Mouse (Mus musculus): Measurements from ENCODE around the gene Ubxn4. TPM values are rescaled to one million over a fixed set of nuclear protein-coding genes. Genes with fewer than 3 reads are reported as not detected.

Gene Ubxn4
- polyA plus RNA-seq, 1 experiment from 2014 or later: 62.0 TPM

DNA sequence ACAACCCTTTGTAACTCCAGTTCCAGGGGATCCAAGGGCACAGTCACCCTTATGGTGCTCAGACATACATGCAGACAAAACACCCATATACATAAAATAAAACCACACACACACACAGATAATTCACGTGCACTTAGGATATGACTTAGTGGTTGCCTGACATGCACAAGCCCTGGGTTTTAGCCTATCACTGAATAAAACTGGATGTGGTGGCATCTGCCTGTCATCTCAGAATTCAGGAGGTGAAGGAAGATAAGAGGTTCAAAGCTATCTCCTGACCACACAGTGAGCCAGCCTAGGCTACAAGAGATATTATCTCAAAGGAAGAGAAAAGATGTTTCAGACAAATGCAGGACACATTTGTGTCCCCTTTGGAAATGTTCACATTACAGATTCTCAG lies 83.4 kb downstream of the Ubxn4 start:
- Histone ChIP-seq H3K27me3 (replicated peaks; ENCODE audit: control insufficient read depth, insufficient read depth, low read length) (no peaks in the 10 kb centered on the region), H3K9ac (ENCODE audit: low read length) (no peak overlapping the region), H3K36me3 (ENCODE audit: control insufficient read depth, insufficient read depth, low read length) (peaks cover 19% of the 10 kb centered on the region), H3K4me2 (ENCODE audit: low read length) (no peak overlapping the region), H3K9me3 (replicated peaks; ENCODE audit: control insufficient read depth, low read length) (no peaks in the 10 kb centered on the region), H3K27ac (ENCODE audit: low read depth, low read length) (no peak overlapping the region), H3K4me3 (ENCODE audit: low read depth, low read length) (no peak overlapping the region), H3K4me1 (ENCODE audit: control insufficient read depth, insufficient read depth, low read length) (no peaks in the 10 kb centered on the region)
- DNase-seq (ENCODE audit: low spot score) (no peak), ATAC-seq (no peak)
- WGBS: 87% methylated on average over 1 of the region's 1 CpGs

DNA sequence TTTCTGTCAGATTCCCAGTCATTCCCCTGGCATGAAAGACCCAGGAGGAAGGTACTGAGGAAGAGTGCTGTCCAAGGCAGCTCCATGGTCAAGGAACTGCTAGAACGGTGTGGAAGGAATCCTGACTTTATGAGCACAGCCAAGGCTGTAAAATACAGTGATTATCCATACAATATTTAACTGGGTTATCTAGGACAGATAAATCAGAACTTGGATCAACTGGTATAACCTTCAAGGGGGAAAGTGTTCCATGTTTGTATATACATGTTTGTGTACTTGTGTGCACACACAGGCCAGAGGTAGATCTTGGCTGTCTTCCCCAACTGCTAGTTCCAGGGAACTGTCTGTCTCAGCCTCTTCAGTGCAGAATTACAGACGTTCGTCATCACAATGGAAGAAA lies 84.5 kb downstream of the Ubxn4 start, which contains the start of gene Lct:
Lct (minus strand) TSS at position 101 of the 400 bp plus-strand sequence.
- Histone ChIP-seq H3K36me3 (ENCODE audit: control insufficient read depth, insufficient read depth, low read length) (peaks cover 30% of the 10 kb centered on the region), H3K9ac (ENCODE audit: low read length) (no peak within 1 kb of the TSS), H3K9me3 (replicated peaks; ENCODE audit: control insufficient read depth, low read length) (no peaks in the 10 kb centered on the region), H3K4me2 (ENCODE audit: low read length) (no peak within 1 kb of the TSS), H3K27me3 (replicated peaks; ENCODE audit: control insufficient read depth, insufficient read depth, low read length) (no peaks in the 10 kb centered on the region), H3K4me1 (ENCODE audit: control insufficient read depth, insufficient read depth, low read length) (no peaks in the 10 kb centered on the region), H3K4me3 (ENCODE audit: low read depth, low read length) (no peak within 1 kb of the TSS), H3K27ac (ENCODE audit: low read depth, low read length) (no peak within 1 kb of the TSS)
- no peak for ATAC-seq
- no peak for DNase-seq (ENCODE audit: low spot score)
- 73% methylated on average over 3 of the region's 3 CpGs for WGBS

MicroRNAs within 50 kb of the gene (microRNA counts, 519-probe panel; counts per million panel counts)
- 5,207 counts per million, percentile 80 among the panel's probes with 10 or more counts for microRNA mmu-miR-128

Small RNAs within 50 kb of the gene (microRNA-seq; reads per million reads assigned to microRNA genes)
- 978 reads per million, percentile 81 among the genes with 10 or more reads in this experiment for gene Mir128-1

Other genes with a start within 250 kb of the Ubxn4 start
- gene Zranb3, start 140.9 kb upstream of the Ubxn4 start, polyA plus RNA-seq (2014; fragmentation: Nextera tagmentation; extraction: Ambion mirVana): 6.4 and 6.5 TPM in 2 replicates
- gene R3hdm1, start 140.7 kb upstream of the Ubxn4 start, polyA plus RNA-seq (2014; fragmentation: Nextera tagmentation; extraction: Ambion mirVana): 63.0 and 80.8 TPM in 2 replicates
- 0.05 and 0.12 TPM in 2 replicates for gene Lct, start 84.4 kb downstream of the Ubxn4 start, polyA plus RNA-seq (2014; fragmentation: Nextera tagmentation; extraction: Ambion mirVana)
- gene Mcm6, start 115.7 kb downstream of the Ubxn4 start, polyA plus RNA-seq (2014; fragmentation: Nextera tagmentation; extraction: Ambion mirVana): 121 and 131 TPM in 2 replicates
- 105 and 111 TPM in 2 replicates for gene Dars, start 173.4 kb downstream of the Ubxn4 start, polyA plus RNA-seq (2014; fragmentation: Nextera tagmentation; extraction: Ambion mirVana)